Mouse (Mus musculus) layer of hippocampus, adult 9-10 months (tissue): ENCODE results near the gene Engase.

ENCODE experiments used
- DNase-seq: peaks from one replicate; pipeline ENCODE4 v3.0.0; 2022; ENCODE audit warnings: low spot score

Engase gene

GRCm38 (mm10) chr11:118488907-118489270 is 12.3 kb downstream of the Engase start:
- no peak for DNase-seq

GRCm38 (mm10) chr11:118490566-118491218 is 14.1 kb downstream of the Engase start:
- DNase-seq, result peak; percentile 43

- DNase-seq, result no peak
These were observed 14.6 kb downstream of the Engase start for GRCm38 (mm10) chr11:118491230-118491629.

- DNase-seq, result no peak
These were observed 16.8 kb downstream of the Engase start for GRCm38 (mm10) chr11:118493458-118493857.

GRCm38 (mm10) chr11:118494001-118494737 is 17.5 kb downstream of the Engase start:
- no peak for DNase-seq

- DNase-seq, result no peak
These were observed 18.4 kb downstream of the Engase start for GRCm38 (mm10) chr11:118495065-118495464.

- no peak for DNase-seq
These were observed 19.5 kb downstream of the Engase start for GRCm38 (mm10) chr11:118496066-118496689.

GRCm38 (mm10) chr11:118502990-118503389 is 26.4 kb downstream of the Engase start:
- no peak for DNase-seq

- no peak for DNase-seq
These were observed 27.0 kb downstream of the Engase start for GRCm38 (mm10) chr11:118503418-118504179.

GRCm38 (mm10) chr11:118504180-118504454 is 27.5 kb downstream of the Engase start:
- no peak for DNase-seq

GRCm38 (mm10) chr11:118507095-118507494 is 30.5 kb downstream of the Engase start:
- DNase-seq, result no peak

GRCm38 (mm10) chr11:118507904-118508303 is 31.3 kb downstream of the Engase start:
- DNase-seq, result peak; percentile 72

- no peak for DNase-seq
These were observed 31.7 kb downstream of the Engase start for GRCm38 (mm10) chr11:118508341-118508740.

GRCm38 (mm10) chr11:118511851-118512250 is 35.2 kb downstream of the Engase start:
- no peak for DNase-seq

- DNase-seq, result no peak
These were observed 35.8 kb downstream of the Engase start for GRCm38 (mm10) chr11:118512257-118512910.

- no peak for DNase-seq
These were observed 41.3 kb downstream of the Engase start for GRCm38 (mm10) chr11:118517924-118518323.

- DNase-seq, result no peak
These were observed 42.1 kb downstream of the Engase start for GRCm38 (mm10) chr11:118518743-118519142.

GRCm38 (mm10) chr11:118520251-118520650 is 43.6 kb downstream of the Engase start:
- DNase-seq, result no peak

- no peak for DNase-seq
These were observed 44.3 kb downstream of the Engase start for GRCm38 (mm10) chr11:118520932-118521331.

- no peak for DNase-seq
These were observed 47.0 kb downstream of the Engase start for GRCm38 (mm10) chr11:118523496-118524145.

GRCm38 (mm10) chr11:118525059-118525458 is 48.4 kb downstream of the Engase start:
- no peak for DNase-seq

GRCm38 (mm10) chr11:118528761-118529160 is 52.1 kb downstream of the Engase start:
- DNase-seq, result no peak
